Mouse (Mus musculus): ENCODE results near the gene Olfr172. TPM values are rescaled to one million over a fixed set of nuclear protein-coding genes. Genes with fewer than 3 reads are reported as not detected.

Olfr172 gene
- total RNA-seq (2014; rRNA removed) (not detected in 2 replicates), polyA plus RNA-seq (2015; fragmentation: Nextera tagmentation; extraction: Ambion mirVana) (not detected in 2 replicates)

DNA sequence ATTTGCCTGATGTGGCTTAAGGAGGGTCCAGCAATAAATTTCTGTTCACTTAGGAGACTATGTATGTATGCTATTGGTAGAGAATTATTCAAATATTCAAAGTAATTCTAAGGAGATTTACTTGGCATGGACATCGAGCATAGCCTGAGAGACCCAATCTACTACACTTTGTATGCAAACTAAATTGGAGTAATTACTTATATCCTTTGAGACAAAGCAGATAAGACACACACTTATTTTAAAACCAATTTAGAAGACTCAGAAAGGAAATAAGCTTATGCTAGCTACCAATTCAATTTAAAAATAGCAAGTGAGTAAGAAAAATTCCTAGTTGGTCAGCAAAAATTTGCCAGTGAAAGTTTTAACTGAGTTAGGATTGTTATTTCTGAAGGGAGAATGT lies at the start of gene Olfr172:
Gene Olfr172, minus strand, starts transcription at position 101 of the 400 bp plus-strand sequence.
- TF ChIP-seq CTCF (IDR thresholded peaks at IDR 0.05; ENCODE audit: low read depth): no peak
- H3K4me3 ChIP-seq (ENCODE audit: low read length): no peak within 1 kb of the TSS
- H3K4me2 ChIP-seq (ENCODE audit: low read depth, low read length): no peak within 1 kb of the TSS
- no peaks in the 10 kb centered on the region; the same call in 1 of the 2 replicates for H3K9me3 ChIP-seq (ENCODE audit: low read length)
- no peaks in the 10 kb centered on the region for H3K4me1 ChIP-seq (ENCODE audit: insufficient read depth, low read length)
- 76% methylated on average over 1 of the region's 1 CpGs for WGBS
- H3K27ac ChIP-seq: no peak within 1 kb of the TSS
- ATAC-seq: no peak
- H3K9ac ChIP-seq (replicated peaks; ENCODE audit: low read length): no peak within 1 kb of the TSS
- no peaks in the 10 kb centered on the region for H3K36me3 ChIP-seq (ENCODE audit: insufficient read depth, low read length)
- H3K27me3 ChIP-seq (ENCODE audit: insufficient read depth, low read length): no peaks in the 10 kb centered on the region
- no peak for DNase-seq (ENCODE audit: low spot score)

DNA sequence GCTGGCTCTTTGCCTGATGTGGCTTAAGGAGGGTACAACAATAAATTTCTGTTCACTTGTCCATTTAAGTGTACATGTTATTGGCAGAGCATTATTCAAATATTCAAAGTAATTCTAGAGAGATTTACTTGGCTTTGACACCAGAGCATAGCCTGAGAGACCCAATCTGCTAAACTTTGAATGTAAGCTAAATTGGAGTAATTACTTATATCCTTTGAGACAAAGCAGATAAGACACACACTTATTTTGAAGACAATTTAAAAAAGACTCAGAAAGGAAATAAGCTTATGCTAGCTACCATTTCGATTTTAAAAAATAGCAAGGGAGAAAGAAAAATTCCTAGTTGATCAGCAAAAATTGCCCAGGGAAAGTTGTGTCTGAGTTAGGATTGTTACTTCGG lies 37.2 kb upstream of the Olfr172 start, which contains the start of gene Olfr173:
Gene Olfr173, minus strand, starts transcription at position 101 of the 400 bp plus-strand sequence.
- WGBS: 71% methylated on average over 2 of the region's 2 CpGs
- DNase-seq (ENCODE audit: low spot score) (no peak), ATAC-seq (no peak)
- TF ChIP-seq CTCF (IDR thresholded peaks at IDR 0.05; ENCODE audit: low read depth): no peak
- Histone ChIP-seq H3K27me3 (ENCODE audit: insufficient read depth, low read length) (no peaks in the 10 kb centered on the region), H3K4me3 (ENCODE audit: low read length) (no peak within 1 kb of the TSS), H3K27ac (no peak within 1 kb of the TSS), H3K4me1 (ENCODE audit: insufficient read depth, low read length) (no peaks in the 10 kb centered on the region), H3K9me3 (ENCODE audit: low read length) (no peaks in the 10 kb centered on the region), H3K4me2 (ENCODE audit: low read depth, low read length) (no peak within 1 kb of the TSS), H3K36me3 (ENCODE audit: insufficient read depth, low read length) (no peaks in the 10 kb centered on the region), H3K9ac (replicated peaks; ENCODE audit: low read length) (no peak within 1 kb of the TSS)

DNA sequence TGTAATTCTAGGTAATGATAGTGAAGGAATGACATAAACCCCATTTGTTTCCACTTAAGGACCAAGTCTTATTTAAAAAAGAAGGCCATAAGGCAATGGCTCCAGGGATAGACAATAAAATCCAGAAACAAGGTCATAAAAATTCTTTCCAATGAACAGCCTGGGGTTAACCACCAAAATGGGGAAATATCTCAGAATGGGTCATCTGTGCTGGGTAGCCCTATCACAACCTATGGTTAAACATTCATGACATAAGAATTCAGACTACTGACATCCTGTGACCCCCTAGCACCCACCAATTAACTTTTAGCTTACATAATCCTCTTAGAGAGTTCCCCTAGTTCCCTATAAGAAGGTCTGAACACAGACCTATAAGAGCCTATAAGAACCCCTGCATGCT lies 6.8 kb downstream of the Olfr172 start:
- no peak overlapping the region for H3K4me3 ChIP-seq (ENCODE audit: low read length)

DNA sequence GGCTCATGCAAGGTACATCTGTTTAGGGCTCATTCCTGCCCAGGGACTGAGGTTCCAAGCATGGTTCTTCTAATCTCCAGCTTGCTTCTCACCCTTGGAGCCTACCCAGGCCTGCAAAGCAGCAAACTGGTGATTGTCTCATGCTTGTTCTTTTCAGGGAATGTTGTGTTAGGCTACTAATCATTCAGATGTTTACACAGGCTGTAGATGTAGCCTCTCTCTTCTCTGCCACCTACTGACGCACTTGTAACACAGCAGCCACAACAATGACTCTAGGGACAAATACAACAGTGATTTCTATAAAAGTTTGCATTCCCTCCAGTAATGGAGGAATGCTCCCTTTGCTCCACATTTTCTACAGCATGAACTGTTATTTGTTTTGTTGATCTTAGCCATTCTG lies 11.7 kb downstream of the Olfr172 start:
- ATAC-seq (no peak), DNase-seq (ENCODE audit: low spot score) (peak; percentile 9)
- Histone ChIP-seq H3K4me1 (ENCODE audit: insufficient read depth, low read length) (no peaks in the 10 kb centered on the region), H3K9me3 (ENCODE audit: low read length) (no peaks in the 10 kb centered on the region), H3K4me2 (ENCODE audit: low read depth, low read length) (no peak overlapping the region), H3K9ac (replicated peaks; ENCODE audit: low read length) (no peak overlapping the region), H3K27ac (no peak overlapping the region), H3K36me3 (ENCODE audit: insufficient read depth, low read length) (no peaks in the 10 kb centered on the region), H3K4me3 (ENCODE audit: low read length) (no peak overlapping the region), H3K27me3 (ENCODE audit: insufficient read depth, low read length) (no peaks in the 10 kb centered on the region)
- 23% methylated on average over 1 of the region's 1 CpGs for WGBS
- TF ChIP-seq CTCF (IDR thresholded peaks at IDR 0.05; ENCODE audit: low read depth): peak; percentile 56

More for the DNA sequence above, 6.8 kb downstream of the Olfr172 start:
- H3K9me3 ChIP-seq (ENCODE audit: low read length): no peaks in the 10 kb centered on the region
- H3K9ac ChIP-seq (replicated peaks; ENCODE audit: low read length): no peak overlapping the region
- H3K36me3 ChIP-seq (ENCODE audit: insufficient read depth, low read length): no peaks in the 10 kb centered on the region
- no peaks in the 10 kb centered on the region for H3K27me3 ChIP-seq (ENCODE audit: insufficient read depth, low read length)
- TF ChIP-seq CTCF (IDR thresholded peaks at IDR 0.05; ENCODE audit: low read depth): no peak
- no peak for ATAC-seq
- H3K4me1 ChIP-seq (ENCODE audit: insufficient read depth, low read length): no peaks in the 10 kb centered on the region
- no peak overlapping the region for H3K27ac ChIP-seq
- no peak overlapping the region for H3K4me2 ChIP-seq (ENCODE audit: low read depth, low read length)
- no peak for DNase-seq (ENCODE audit: low spot score)

DNA sequence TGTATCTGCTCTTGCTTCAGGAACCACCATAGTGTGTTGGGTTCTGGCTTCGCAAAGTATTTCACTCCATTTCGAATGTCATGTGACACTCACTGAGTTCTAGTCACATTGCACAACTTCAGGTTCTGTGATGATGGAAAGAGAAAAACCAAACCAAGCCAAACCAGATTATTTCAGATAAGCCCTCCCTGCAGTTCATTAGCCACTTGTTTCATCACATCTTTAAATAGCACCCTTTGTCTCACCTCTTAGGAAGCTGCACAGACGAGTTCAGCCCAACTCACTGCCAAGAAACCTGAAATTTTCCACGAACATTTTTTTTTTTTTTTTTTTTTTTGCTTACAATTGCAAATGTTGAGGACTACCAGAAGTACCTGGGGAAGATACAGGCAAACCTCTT lies 16.3 kb downstream of the Olfr172 start:
- WGBS: 82% methylated on average over 4 of the region's 4 CpGs
- Histone ChIP-seq H3K36me3 (ENCODE audit: insufficient read depth, low read length) (no peaks in the 10 kb centered on the region), H3K4me1 (ENCODE audit: insufficient read depth, low read length) (no peaks in the 10 kb centered on the region), H3K27ac (no peak overlapping the region), H3K4me3 (ENCODE audit: low read length) (no peak overlapping the region), H3K9me3 (ENCODE audit: low read length) (no peaks in the 10 kb centered on the region), H3K4me2 (ENCODE audit: low read depth, low read length) (no peak overlapping the region), H3K9ac (replicated peaks; ENCODE audit: low read length) (no peak overlapping the region), H3K27me3 (ENCODE audit: insufficient read depth, low read length) (no peaks in the 10 kb centered on the region)
- TF ChIP-seq CTCF (IDR thresholded peaks at IDR 0.05; ENCODE audit: low read depth): no peak
- no peak for ATAC-seq
- no peak for DNase-seq (ENCODE audit: low spot score)

DNA sequence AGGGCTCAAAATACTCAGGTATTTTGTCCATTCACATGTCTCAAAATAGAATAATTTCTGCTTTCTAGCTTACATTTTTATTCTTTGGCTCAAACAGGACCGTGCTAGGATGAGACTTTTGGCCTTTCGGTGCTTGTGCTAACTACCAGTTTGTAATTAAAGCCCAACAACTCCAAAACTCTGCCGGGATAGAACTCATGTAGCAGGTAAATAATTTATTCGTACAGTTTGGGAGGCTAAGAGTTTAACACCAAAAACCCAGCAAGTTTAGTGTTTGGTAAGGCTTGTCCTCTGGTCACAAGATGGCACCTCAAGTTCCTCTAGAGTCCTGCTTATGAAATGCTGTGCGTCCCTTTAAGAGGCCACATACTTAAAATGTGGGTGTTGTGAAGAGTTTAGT lies 22.2 kb downstream of the Olfr172 start:
- Histone ChIP-seq H3K4me1 (ENCODE audit: insufficient read depth, low read length) (no peaks in the 10 kb centered on the region), H3K4me2 (ENCODE audit: low read depth, low read length) (no peak overlapping the region), H3K4me3 (ENCODE audit: low read length) (no peak overlapping the region), H3K36me3 (ENCODE audit: insufficient read depth, low read length) (no peaks in the 10 kb centered on the region), H3K9me3 (ENCODE audit: low read length) (no peaks in the 10 kb centered on the region), H3K27ac (no peak overlapping the region), H3K9ac (replicated peaks; ENCODE audit: low read length) (no peak overlapping the region), H3K27me3 (ENCODE audit: insufficient read depth, low read length) (no peaks in the 10 kb centered on the region)
- TF ChIP-seq CTCF (IDR thresholded peaks at IDR 0.05; ENCODE audit: low read depth): no peak
- DNase-seq (ENCODE audit: low spot score) (no peak), ATAC-seq (no peak)
- WGBS: 95% methylated on average over 5 of the region's 5 CpGs

DNA sequence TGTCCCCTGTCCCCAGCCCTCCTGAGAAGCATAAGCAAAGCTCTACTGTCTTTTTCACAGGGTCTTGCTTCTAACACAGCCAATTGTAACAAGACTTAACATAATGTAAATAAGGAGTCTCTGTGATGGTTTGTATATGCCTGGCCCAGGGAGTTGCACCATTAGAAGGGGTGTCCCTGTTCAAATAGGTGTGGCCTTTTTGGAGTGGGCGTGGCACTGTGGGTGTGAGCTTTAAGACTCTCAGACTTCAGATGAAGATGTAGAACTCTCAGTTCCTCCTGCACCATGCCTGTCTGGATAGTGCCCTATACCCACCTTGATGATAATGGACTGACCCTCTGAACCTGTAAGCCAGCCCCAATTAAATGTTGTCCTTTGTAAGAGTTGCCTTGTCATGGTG lies 24.2 kb downstream of the Olfr172 start:
- Histone ChIP-seq H3K27ac (no peak overlapping the region), H3K4me3 (ENCODE audit: low read length) (no peak overlapping the region), H3K36me3 (ENCODE audit: insufficient read depth, low read length) (0 out of 2 replicates have a peak, but pooled peaks cover 4% of the 10 kb centered on the region), H3K9me3 (ENCODE audit: low read length) (no peaks in the 10 kb centered on the region), H3K27me3 (ENCODE audit: insufficient read depth, low read length) (no peaks in the 10 kb centered on the region), H3K4me2 (ENCODE audit: low read depth, low read length) (no peak overlapping the region), H3K9ac (replicated peaks; ENCODE audit: low read length) (no peak overlapping the region), H3K4me1 (ENCODE audit: insufficient read depth, low read length) (no peaks in the 10 kb centered on the region)
- DNase-seq (ENCODE audit: low spot score) (no peak), ATAC-seq (no peak)
- no peak for TF ChIP-seq CTCF (IDR thresholded peaks at IDR 0.05; ENCODE audit: low read depth)
- 96% methylated on average over 1 of the region's 1 CpGs for WGBS

Data from hindbrain, postnatal 0 days (tissue).